Mouse (Mus musculus) C2C12 (cell line): ENCODE measurements around the gene Pramel6.

ENCODE experiments used
- CEBPB ChIP-seq: IDR thresholded peaks from one replicate; pipeline ENCODE4 v1.6.1; 2011; ENCODE audit warnings: low read depth, mild to moderate bottlenecking, control low read depth, moderate library complexity
- CTCF ChIP-seq: IDR thresholded peaks from one replicate; pipeline ENCODE4 v1.5.1; 2011; ENCODE audit not compliant: control insufficient read depth, insufficient read depth, insufficient read length
- FOSL1 ChIP-seq: IDR thresholded peaks from one replicate; pipeline ENCODE4 v1.8.0; 2011; ENCODE audit warnings: mild to moderate bottlenecking, low read length; ENCODE audit not compliant: poor library complexity, insufficient read depth, severe bottlenecking
- MAX ChIP-seq: IDR thresholded peaks from one replicate; pipeline ENCODE4 v1.6.1; 2011; ENCODE audit warnings: mild to moderate bottlenecking, control low read depth
- MYOD1 ChIP-seq: IDR thresholded peaks from one replicate; pipeline ENCODE4 v1.6.1; 2011; ENCODE audit warnings: low read depth; ENCODE audit not compliant: control insufficient read depth, insufficient read length
- MYOG ChIP-seq: IDR thresholded peaks from one replicate; pipeline ENCODE4 v1.6.1; 2011; ENCODE audit not compliant: control insufficient read depth, insufficient read length; ENCODE audit errors: extremely low read depth
- USF1 ChIP-seq: IDR thresholded peaks from one replicate; pipeline ENCODE4 v1.6.1; 2011; ENCODE audit warnings: low read depth, mild to moderate bottlenecking, control low read depth, moderate library complexity

DNA sequence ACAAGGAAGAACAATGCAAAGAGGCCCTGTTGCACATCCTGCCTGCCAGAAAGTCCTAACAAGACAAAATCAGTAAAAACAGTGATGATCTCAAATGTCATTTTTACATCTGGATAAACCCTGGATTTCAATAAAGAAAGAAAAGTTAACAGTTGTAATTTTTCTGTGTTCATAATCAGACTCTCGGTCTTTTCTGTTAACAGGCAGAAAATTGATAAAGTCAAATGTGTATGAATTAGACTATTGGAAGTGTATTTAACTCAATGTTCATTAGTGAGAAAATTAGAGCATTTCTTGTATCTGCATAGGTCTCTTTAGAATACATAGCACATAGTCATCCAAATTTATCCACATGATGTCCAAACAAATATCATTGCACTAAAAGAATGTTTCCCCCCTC lies 39.1 kb downstream of the Pramel6 start, which contains the start of gene Olfr1128:
- TF ChIP-seq CTCF (no peak), MAX (no peak), USF1 (no peak), FOSL1 (no peak), MYOD1 (no peak), MYOG (no peak), CEBPB (no peak)
